9 mouse cellular contexts compared by ENCODE assay signal in genomic region chr13:105223147-105223546, GRCm38 (mm10).
DNase-seq lines count a peak whose midpoint lies in the region; ATAC-seq and TF ChIP-seq lines count a peak whose summit lies in the region.
"Had no signal": no experiment of that assay in that cellular context is flagged by ENCODE, and none has a peak within 500 bp of the region (broad histone marks: within the 10 kb centered on the region; RNA-seq: fewer than 3 reads in every experiment).

No protein-coding gene starts in this region.

- peak; percentile 63 for ATAC-seq in forebrain, embryonic 11.5 days (replicated peaks; ENCODE audit: low FRiP score)
- ATAC-seq in lung, postnatal 0 days = no peak

- TF ChIP-seq POLR2A in lung, adult 2 months (IDR thresholded peaks at IDR 0.05; ENCODE audit: borderline replicate concordance, extremely low read depth, low read depth, low read length) = no peak

- no peak for TF ChIP-seq EP300 in lung, postnatal 0 days (IDR thresholded peaks at IDR 0.05)

- 68% methylated on average over 3 of the region's 3 CpGs for WGBS in forebrain, embryonic 11.5 days
- 76% methylated on average over 3 of the region's 3 CpGs for WGBS in forebrain, embryonic 10.5 days
- 63% methylated on average over 3 of the region's 3 CpGs for WGBS in lung, postnatal 0 days
- WGBS in lung, adult 2 months = 66% methylated on average over 3 of the region's 3 CpGs

- no peak overlapping the region for H3K4me2 ChIP-seq in forebrain, embryonic 11.5 days (ENCODE audit: low read depth, low read length, severe bottlenecking)
- no peak overlapping the region for H3K4me2 ChIP-seq in lung, postnatal 0 days (replicated peaks; ENCODE audit: low read depth, low read length)
- H3K4me2 ChIP-seq: lung, embryonic 15.5 days had no signal

- H3K9ac ChIP-seq in forebrain, embryonic 11.5 days (ENCODE audit: low read length) = no peak overlapping the region
- H3K9ac ChIP-seq in lung, postnatal 0 days (replicated peaks; ENCODE audit: low read depth) = no peak overlapping the region
- H3K9ac ChIP-seq: lung, embryonic 15.5 days had no signal

- no peaks in the 10 kb centered on the region for H3K36me3 ChIP-seq in forebrain, embryonic 11.5 days (ENCODE audit: control insufficient read depth, insufficient read depth, low read length)
- no peaks in the 10 kb centered on the region for H3K36me3 ChIP-seq in forebrain, embryonic 10.5 days (replicated peaks)
- H3K36me3 ChIP-seq in lung, postnatal 0 days (ENCODE audit: insufficient read depth, low read length) = no peaks in the 10 kb centered on the region
- H3K36me3 ChIP-seq: lung, embryonic 15.5 days had no signal

- no peak overlapping the region for H3K4me3 ChIP-seq in forebrain, embryonic 11.5 days (ENCODE audit: low read depth, low read length)
- H3K4me3 ChIP-seq in forebrain, embryonic 10.5 days = no peak overlapping the region
- no peak overlapping the region for H3K4me3 ChIP-seq in lung, postnatal 0 days (ENCODE audit: low read depth, low read length)
- no peak overlapping the region for H3K4me3 ChIP-seq in lung, adult 2 months (replicated peaks; ENCODE audit: extremely low read depth, low read depth, low read length)
- H3K4me3 ChIP-seq: lung, embryonic 15.5 days had no signal

- H3K27me3 ChIP-seq in forebrain, embryonic 11.5 days (ENCODE audit: control insufficient read depth, insufficient read depth, low read length) = no peaks in the 10 kb centered on the region
- H3K27me3 ChIP-seq in forebrain, embryonic 10.5 days (ENCODE audit: poor library complexity, severe bottlenecking) = no peaks in the 10 kb centered on the region
- H3K27me3 ChIP-seq in lung, postnatal 0 days (replicated peaks; ENCODE audit: insufficient read depth, low read length) = no peaks in the 10 kb centered on the region
- H3K27me3 ChIP-seq: lung, embryonic 15.5 days had no signal

- H3K4me1 ChIP-seq in forebrain, embryonic 11.5 days (replicated peaks; ENCODE audit: control insufficient read depth, insufficient read depth, low read length) = no peaks in the 10 kb centered on the region
- H3K4me1 ChIP-seq in forebrain, embryonic 10.5 days = peaks cover 3% of the 10 kb centered on the region; the same call in 1 of the 2 replicates
- H3K4me1 ChIP-seq in lung, postnatal 0 days (ENCODE audit: insufficient read depth, low read depth, low read length) = no peaks in the 10 kb centered on the region
- no peaks in the 10 kb centered on the region for H3K4me1 ChIP-seq in lung, adult 2 months (ENCODE audit: control insufficient read depth, insufficient read depth, low read length)
- H3K4me1 ChIP-seq: lung, embryonic 15.5 days had no signal

- TF ChIP-seq CTCF in lung, postnatal 0 days (IDR thresholded peaks at IDR 0.05) = peak; percentile 66
- no peak for TF ChIP-seq CTCF in lung, adult 2 months (IDR thresholded peaks at IDR 0.05; ENCODE audit: insufficient read depth, low read length)

- no peak overlapping the region for H3K27ac ChIP-seq in forebrain, embryonic 11.5 days (ENCODE audit: low read depth, low read length)
- H3K27ac ChIP-seq in forebrain, embryonic 10.5 days = no peak overlapping the region
- no peak overlapping the region for H3K27ac ChIP-seq in lung, postnatal 0 days (ENCODE audit: low read length)
- H3K27ac ChIP-seq: lung, embryonic 15.5 days had no signal

- H3K9me3 ChIP-seq in forebrain, embryonic 11.5 days (ENCODE audit: control insufficient read depth, low read length) = no peaks in the 10 kb centered on the region
- H3K9me3 ChIP-seq in forebrain, embryonic 10.5 days = no peaks in the 10 kb centered on the region
- H3K9me3 ChIP-seq in lung, postnatal 0 days (ENCODE audit: low read length) = no peaks in the 10 kb centered on the region
- H3K9me3 ChIP-seq: lung, embryonic 15.5 days had no signal

- DNase-seq in forebrain, embryonic 11.5 days (ENCODE audit: low spot score) = no peak
- no peak for DNase-seq in forebrain, embryonic 10.5 days (ENCODE audit: extremely low spot score, low spot score)
- DNase-seq in lung, postnatal 0 days (ENCODE audit: low spot score) = peak; percentile 18
- DNase-seq in lung, adult 2 months = no peak
- peak; percentile 14 to 42 for DNase-seq in cerebellum, postnatal 25 days
- peak; percentile 39 for DNase-seq in kidney, postnatal 10 days
- peak; percentile 22 for DNase-seq in right cerebral cortex, postnatal 25 days
- no peak for DNase-seq in gastrocnemius, postnatal 4 days (ENCODE audit: low spot score in 2 of 2)

Comparison
In these comparisons a context has a peak if more than half of its experiments do, and no peak if none do; other contexts are left out.
1. DNase-seq: peak in lung, postnatal 0 days (single experiment), cerebellum, postnatal 25 days (2 of 2), kidney, postnatal 10 days (single experiment) and right cerebral cortex, postnatal 25 days (single experiment); none in forebrain, embryonic 11.5 days (single experiment), forebrain, embryonic 10.5 days (single experiment), lung, adult 2 months (single experiment) and gastrocnemius, postnatal 4 days (0 of 2).